ENCODE assay signal across 8 mouse cellular contexts in genomic region chr4:155624338-155625291, GRCm38 (mm10). TPM values are rescaled to one million over a fixed set of nuclear protein-coding genes. Genes with fewer than 3 reads are reported as not detected.
DNase-seq lines count a peak whose midpoint lies in the region; ATAC-seq lines count a peak whose summit lies in the region.

Cdk11b (plus strand) TSS chr4:155624854.

- ATAC-seq in megakaryocyte progenitor cell, adult 5-6 weeks (replicated peaks; ENCODE audit: poor library complexity): peak; percentile 98

- peak; percentile 99 for DNase-seq in adipocyte (ENCODE audit: low spot score)
- peak; percentile 100 for DNase-seq in embryo, embryonic 10 days (ENCODE audit: low spot score)
- DNase-seq in gastrocnemius, postnatal 10 days: peak; percentile 94
- DNase-seq in induced T-regulatory cell, adult 2 months (ENCODE audit: low read depth): peak; percentile 99
- DNase-seq in left cerebral cortex, adult 9 months (ENCODE audit: low spot score in 2 of 2): peak; percentile 94 to 97
- peak; percentile 96 for DNase-seq in right cerebral cortex, postnatal 14 days
- peak; percentile 90 to 96 for DNase-seq in urinary bladder, postnatal 36 days (ENCODE audit: low spot score in 2 of 2)

RNA-seq across cellular contexts. Expression of gene Cdk11b, which starts in this region (rescaled TPM):
- 10 to 100 TPM; 24.4 to 33.1 TPM for total RNA-seq in gastrocnemius, postnatal 10 days (2021)
- 34.5 and 39.3 TPM in 2 replicates for total RNA-seq in megakaryocyte progenitor cell, adult 5-6 weeks (2015)
- total RNA-seq in megakaryocyte progenitor cell, adult 5-6 weeks (2017): 50.7 and 56.0 TPM in 2 replicates

Comparison
In these comparisons a context has a peak if more than half of its experiments do, and no peak if none do; other contexts are left out.
1. Peak in every context shown above with its lines: DNase-seq and ATAC-seq.